Mouse (Mus musculus) cerebellum, adult 2 months (tissue): Measurements from ENCODE around the gene Proser3.

Source experiments
- CTCF ChIP-seq: fragments of 200-500 bp; IDR thresholded peaks from 2 replicates; pipeline ENCODE4 v1.5.1; 2011; ENCODE audit warnings: low read depth, mild to moderate bottlenecking, control low read depth, low read length, moderate library complexity, borderline replicate concordance; ENCODE audit not compliant: insufficient read depth
- POLR2A ChIP-seq: fragments of 200-500 bp; IDR thresholded peaks from 2 replicates; pipeline ENCODE4 v1.6.1; 2011; ENCODE audit warnings: low read length, control low read depth, borderline replicate concordance; ENCODE audit not compliant: insufficient read depth

DNA sequence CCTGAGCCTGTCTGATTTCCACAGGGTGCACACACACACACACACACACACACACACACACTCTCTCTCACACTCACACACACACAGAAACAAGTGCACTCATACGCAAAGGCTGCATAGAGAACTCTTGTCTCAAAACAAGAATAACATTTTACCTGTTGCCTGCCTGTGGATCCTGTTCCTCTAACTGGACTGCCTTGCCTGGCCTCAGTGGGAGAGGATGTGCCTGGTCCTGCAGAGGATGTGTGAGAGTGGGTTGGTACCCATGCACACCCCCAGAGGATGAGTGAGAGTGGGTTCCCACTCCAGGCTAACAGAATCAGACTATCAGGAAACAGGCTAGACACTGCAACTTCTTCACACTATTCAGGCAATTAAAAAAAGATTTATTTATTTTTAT lies 1.5 kb downstream of the Proser3 start:
- TF ChIP-seq CTCF = no peak
- TF ChIP-seq POLR2A = no peak
